Mouse (Mus musculus): ENCODE data around the gene Nob1. TPM values are rescaled to one million over a fixed set of nuclear protein-coding genes. Genes with fewer than 3 reads are reported as not detected.

The Nob1 gene
- total RNA-seq, 2 experiments from 2014 or later: 37.5 to 42.4 TPM

DNA sequence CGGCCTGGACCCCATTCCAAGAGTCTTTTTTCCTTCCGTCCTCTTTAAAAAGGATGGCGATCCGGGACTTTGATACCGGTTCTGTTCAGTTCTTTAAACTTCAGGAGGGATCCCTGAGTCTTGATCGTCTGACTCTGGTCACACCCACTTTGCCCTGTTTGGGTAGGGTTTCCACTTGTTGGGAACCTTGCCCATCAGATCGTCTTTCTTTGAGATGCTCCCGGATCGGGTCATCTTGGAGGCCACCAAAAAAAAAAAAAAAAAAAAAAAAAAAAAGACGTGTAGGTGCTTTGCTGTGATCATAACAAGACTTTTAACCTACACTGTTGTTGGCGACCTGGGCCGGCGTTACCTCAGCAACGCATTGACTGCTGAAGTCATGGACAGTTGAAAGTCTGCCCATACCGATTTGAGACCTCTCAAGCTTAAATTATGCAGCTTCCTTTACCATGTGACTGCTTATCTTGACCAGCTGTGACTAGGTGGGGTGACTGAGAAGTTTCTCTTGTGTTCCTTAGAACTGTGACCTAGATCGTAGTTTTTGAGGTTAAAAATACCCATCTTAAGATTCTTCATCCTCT is 12.1 kb upstream of the Nob1 start:
- no peak for DNase-seq (ENCODE audit: low spot score in 2 of 2)

DNA sequence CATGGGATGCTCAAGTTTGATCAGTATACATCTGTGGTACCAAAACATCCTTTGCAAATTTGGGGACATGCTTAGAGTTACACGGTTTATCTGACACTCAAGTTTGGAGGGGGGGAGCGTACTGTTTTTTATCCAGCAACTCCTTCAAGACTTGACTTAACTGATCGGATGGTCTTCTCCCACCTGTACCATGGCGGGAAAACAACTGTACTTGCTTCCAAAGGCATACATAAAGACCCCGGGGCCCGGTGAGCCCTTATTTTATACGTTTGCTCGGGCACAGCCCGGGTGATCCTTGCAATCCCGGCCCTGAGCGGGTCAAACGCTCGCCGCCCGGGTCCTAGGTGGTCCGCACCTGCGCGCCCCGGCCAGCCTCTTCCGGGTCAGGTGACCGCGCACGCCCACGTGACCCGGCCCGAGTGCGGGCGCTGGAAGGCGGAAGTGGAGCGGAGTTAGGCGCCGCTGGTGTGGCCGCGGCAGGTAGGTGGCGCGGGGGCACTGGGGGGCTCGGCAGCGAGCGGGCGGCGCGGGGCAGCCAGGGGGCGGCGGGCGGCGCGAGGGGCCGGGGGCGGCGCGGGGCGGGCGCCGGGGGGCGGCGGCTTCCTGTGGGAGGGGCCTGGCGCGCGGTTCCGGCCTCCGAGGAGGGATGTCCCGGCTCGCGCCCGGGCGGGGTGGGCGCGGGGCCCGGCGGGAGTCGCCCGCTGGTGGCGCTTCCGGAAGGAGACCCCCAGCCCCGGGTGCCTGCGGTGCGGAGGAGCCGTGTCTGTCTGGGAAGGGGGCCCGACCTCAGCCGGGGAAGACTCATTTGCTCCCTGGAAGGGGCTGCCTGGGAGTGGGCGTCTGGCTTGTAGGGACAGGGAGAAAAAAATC is 11.3 kb upstream of the Nob1 start, which contains the start of gene Wwp2:
Gene Wwp2 (plus strand): TSS at position 404 of the 870 bp plus-strand sequence.
- peak; percentile 43 to 56 for DNase-seq (ENCODE audit: low spot score in 2 of 2)

GRCm38 (mm10) chr8:107435421-107435961 is 10.6 kb upstream of the Nob1 start:
- no peak for DNase-seq (ENCODE audit: low spot score in 2 of 2)

DNA sequence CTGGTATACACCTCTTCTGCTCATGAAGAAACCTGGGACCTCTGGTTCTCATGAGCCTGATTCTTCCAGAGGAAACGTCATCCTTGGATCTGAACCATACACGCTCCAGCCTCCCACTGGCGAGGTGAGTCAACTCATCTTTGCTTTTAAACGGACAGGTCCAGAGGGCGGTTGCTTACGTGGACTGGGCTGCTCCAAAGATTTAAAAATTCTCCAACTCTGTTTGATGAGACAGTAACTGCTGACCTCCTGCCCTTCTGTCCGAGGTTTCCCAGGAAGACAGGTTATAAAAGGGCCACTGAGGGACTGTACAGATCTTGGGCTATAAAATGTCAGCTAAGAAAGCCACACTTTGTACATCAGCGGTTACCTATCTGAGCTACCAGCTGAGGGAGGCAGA is 6.0 kb upstream of the Nob1 start:
- DNase-seq (ENCODE audit: low spot score in 2 of 2): no peak

GRCm38 (mm10) chr8:107425230-107425597 is 363 bp upstream of the Nob1 start:
- DNase-seq (ENCODE audit: low spot score in 2 of 2): no peak

DNA sequence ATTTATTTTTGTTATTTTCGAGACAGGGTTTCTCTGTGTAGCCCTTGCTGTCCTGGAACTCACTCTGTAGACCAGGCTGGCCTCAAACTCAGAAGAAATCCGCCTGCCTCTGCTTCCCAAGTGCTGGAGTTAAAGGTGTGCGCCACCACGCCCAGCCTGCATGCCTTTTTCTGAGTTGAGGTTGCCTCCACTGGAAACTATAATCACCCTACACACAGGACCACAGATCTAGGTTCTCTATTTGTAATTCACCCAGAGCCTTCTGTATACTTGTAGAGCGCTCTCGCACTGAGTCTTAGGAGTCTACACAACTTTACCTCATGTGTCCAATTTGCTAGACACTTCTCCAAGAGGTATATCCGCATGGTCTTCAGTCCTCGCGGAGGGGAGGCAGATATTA is 675 bp downstream of the Nob1 start:
- DNase-seq (ENCODE audit: low spot score in 2 of 2): no peak

GRCm38 (mm10) chr8:107417001-107417400 is 7.8 kb downstream of the Nob1 start:
- no peak for DNase-seq (ENCODE audit: low spot score in 2 of 2)

GRCm38 (mm10) chr8:107413881-107414280 is 11.0 kb downstream of the Nob1 start:
- no peak for DNase-seq (ENCODE audit: low spot score in 2 of 2)

DNA sequence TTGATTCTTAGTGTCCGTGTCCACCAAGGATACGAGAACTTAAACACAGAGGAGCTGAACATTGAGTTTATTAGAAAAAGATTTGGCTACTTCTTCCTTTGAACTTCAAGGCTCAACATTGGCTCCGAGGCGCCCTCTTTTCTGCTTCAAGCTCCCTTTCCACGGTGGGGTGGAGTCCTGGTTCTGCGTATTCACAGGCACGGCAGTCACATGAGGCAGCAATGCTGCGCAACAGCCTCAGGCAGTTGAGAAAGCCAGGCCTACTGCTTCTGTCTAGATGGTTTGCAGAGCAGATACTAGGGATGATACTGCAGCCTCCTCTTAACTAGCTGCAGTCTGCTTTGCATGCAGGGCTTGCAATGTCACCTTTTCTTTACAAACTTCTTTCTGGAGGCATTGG is 12.3 kb downstream of the Nob1 start:
- no peak for DNase-seq (ENCODE audit: low spot score in 2 of 2)

- DNase-seq (ENCODE audit: low spot score in 2 of 2): no peak
Observed at GRCm38 (mm10) chr8:107411391-107411790, 13.5 kb downstream of the Nob1 start.

DNA sequence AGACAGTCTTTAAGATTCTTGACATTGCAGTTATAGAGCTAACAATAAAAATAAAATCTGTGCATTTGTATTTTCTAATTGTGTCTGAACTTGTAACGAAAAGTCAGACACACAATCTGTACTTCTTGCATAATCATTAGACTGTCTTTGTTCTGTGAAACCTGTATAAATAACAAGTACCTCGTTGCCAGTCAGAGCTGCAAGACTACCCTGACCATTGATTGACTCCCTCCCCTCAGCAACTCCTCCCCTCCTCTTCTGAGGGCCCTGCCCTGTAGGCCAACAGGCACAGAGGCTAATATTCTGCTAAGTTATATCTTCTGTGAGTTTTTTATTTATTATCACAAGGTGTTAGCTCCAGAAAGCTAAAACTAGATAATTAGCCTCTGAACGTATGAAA is 18.9 kb downstream of the Nob1 start:
- no peak for DNase-seq (ENCODE audit: low spot score in 2 of 2)

DNA sequence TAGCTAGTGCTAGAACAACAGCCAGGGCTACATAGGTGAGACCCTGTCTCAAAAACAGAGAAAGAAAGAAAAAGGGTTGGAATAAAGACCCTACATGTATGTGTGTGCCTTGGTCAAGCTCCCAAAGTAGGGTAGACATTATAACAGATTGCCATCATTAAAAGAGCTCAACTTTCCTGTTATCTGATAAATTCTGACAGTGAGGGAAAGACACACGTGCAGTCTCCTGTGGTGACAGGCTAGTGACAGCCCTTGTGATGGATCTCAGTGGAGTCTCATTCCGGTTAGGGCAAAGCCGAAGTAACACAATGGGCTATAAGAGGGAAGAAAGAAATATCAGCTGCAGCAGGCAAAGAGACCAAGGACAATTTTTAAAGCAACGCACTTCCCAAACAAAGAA is 20.8 kb downstream of the Nob1 start:
- DNase-seq (ENCODE audit: low spot score in 2 of 2): no peak

- DNase-seq (ENCODE audit: low spot score in 2 of 2): peak; percentile 32 to 54
Observed at GRCm38 (mm10) chr8:107403038-107403781, 21.6 kb downstream of the Nob1 start, which contains the start of gene Nqo1. Gene Nqo1, minus strand, starts transcription at chr8:107403206.

- no peak for DNase-seq (ENCODE audit: low spot score in 2 of 2)
Observed at GRCm38 (mm10) chr8:107401866-107402265, 23.0 kb downstream of the Nob1 start.

GRCm38 (mm10) chr8:107399495-107399894 is 25.4 kb downstream of the Nob1 start:
- DNase-seq (ENCODE audit: low spot score in 2 of 2): no peak

- no peak for DNase-seq (ENCODE audit: low spot score in 2 of 2)
Observed at GRCm38 (mm10) chr8:107397665-107398064, 27.2 kb downstream of the Nob1 start.

GRCm38 (mm10) chr8:107396106-107396670 is 28.7 kb downstream of the Nob1 start:
- no peak for DNase-seq (ENCODE audit: low spot score in 2 of 2)

- DNase-seq (ENCODE audit: low spot score in 2 of 2): no peak
Observed at GRCm38 (mm10) chr8:107395397-107395796, 29.5 kb downstream of the Nob1 start.

DNA sequence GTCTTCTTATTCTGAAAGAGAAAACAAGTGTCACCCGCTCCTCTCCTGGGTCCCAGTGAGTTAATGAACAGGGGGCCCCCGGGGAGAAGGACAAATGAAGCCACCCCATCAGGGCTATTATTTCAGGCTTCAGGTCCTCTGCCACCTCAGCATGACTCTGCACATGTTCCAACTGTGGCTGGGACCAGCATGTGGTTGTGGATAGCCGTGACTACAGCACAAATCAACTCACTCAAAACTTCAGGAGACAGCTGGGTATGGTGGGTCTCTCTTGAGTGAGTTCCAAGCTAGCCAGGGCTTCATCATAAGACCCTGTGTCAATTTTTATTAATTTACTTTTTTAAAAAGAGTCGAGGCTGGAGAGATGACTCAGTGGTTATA is 33.7 kb downstream of the Nob1 start:
- no peak for DNase-seq (ENCODE audit: low spot score in 2 of 2)

GRCm38 (mm10) chr8:107390476-107391135 is 34.2 kb downstream of the Nob1 start:
- DNase-seq (ENCODE audit: low spot score in 2 of 2): no peak

DNA sequence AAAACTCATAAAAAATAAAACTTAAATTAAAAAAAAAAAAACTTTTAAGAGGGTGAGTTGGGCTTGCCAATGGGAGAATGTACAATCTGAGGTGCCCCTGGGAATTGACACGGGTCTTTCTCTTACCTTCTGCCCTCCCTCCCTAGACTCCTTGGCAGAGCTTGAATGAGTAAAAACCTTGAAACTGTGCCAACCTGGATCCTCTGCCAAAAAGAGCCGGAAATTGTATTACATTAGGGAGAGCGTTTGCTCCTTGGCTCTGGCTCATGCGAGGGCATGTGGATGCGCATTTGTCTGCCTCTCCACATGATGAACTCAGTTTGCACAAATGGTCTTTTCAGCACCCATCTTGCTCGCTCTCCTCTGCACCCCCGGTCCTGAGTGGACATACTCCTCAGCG is 35.3 kb downstream of the Nob1 start:
- DNase-seq (ENCODE audit: low spot score in 2 of 2): peak; percentile 38 to 75

Measured in adrenal gland, postnatal 4 days (tissue).